Mouse (Mus musculus) CH12.LX (cell line): ENCODE data around the gene Ireb2. TPM values are rescaled to one million over a fixed set of nuclear protein-coding genes. Genes with fewer than 3 reads are reported as not detected.

ENCODE experiments used
- DNase-seq: peaks from one replicate; pipeline ENCODE4 v3.0.0-alpha.2; 2013; ENCODE audit errors: extremely low read depth
- H3K27ac ChIP-seq: 2 replicates; pipeline ENCODE4 v1.5.1; 2012; ENCODE audit warnings: low read depth, mild to moderate bottlenecking, control low read depth, moderate library complexity; ENCODE audit not compliant: insufficient read depth
- H3K27me3 ChIP-seq: replicated peaks from 2 replicates; pipeline ENCODE3; 2012; ENCODE audit warnings: inconsistent platforms
- H3K36me3 ChIP-seq, 2 experiments: replicated peaks in 1 of 2; 2 replicates each; pipeline versions ENCODE3 to v1.6.1; 2012; ENCODE audit warnings: inconsistent platforms in 1 of 2, low read length in 1 of 2, mild to moderate bottlenecking in 1 of 2, mixed read lengths in 1 of 2, moderate library complexity in 1 of 2; ENCODE audit not compliant: control insufficient read depth in 1 of 2, insufficient read depth in 1 of 2
- H3K4me1 ChIP-seq, 2 experiments: 2 replicates each; pipeline ENCODE4 v1.6.1; 2012; ENCODE audit warnings: inconsistent platforms in 1 of 2, moderate library complexity in 1 of 2; ENCODE audit not compliant: insufficient read depth in 2 of 2, control insufficient read depth in 1 of 2
- H3K4me2 ChIP-seq: 2 replicates; pipeline ENCODE4 v1.6.1; 2012; ENCODE audit warnings: low read depth, mild to moderate bottlenecking, control low read depth; ENCODE audit not compliant: poor library complexity, insufficient read depth, severe bottlenecking
- H3K4me3 ChIP-seq, 3 experiments: fragments of 150-350 bp in 1 of 3; sonication (generic) in 1 of 3; replicated peaks in 1 of 3; 2 replicates each; pipeline versions ENCODE3 to v1.5.1; 2011 to 2012; ENCODE audit warnings: low read depth in 2 of 3, low read length in 2 of 3, mild to moderate bottlenecking in 2 of 3, moderate library complexity in 2 of 3, control low read depth in 1 of 3, improper control_type of control experiment in 1 of 3, inconsistent platforms in 1 of 3, mixed read lengths in 1 of 3; ENCODE audit not compliant: poor library complexity in 1 of 3
- H3K79me2 ChIP-seq: replicated peaks from 2 replicates; pipeline ENCODE4 v1.6.1; 2012; ENCODE audit warnings: mild to moderate bottlenecking, moderate library complexity; ENCODE audit not compliant: control insufficient read depth, poor library complexity, insufficient read depth, severe bottlenecking; ENCODE audit errors: extremely low read depth
- H3K9ac ChIP-seq: 2 replicates; pipeline ENCODE4 v1.6.1; 2012; ENCODE audit warnings: low read depth, mild to moderate bottlenecking, control low read depth, moderate library complexity; ENCODE audit not compliant: insufficient read depth
- H3K9me3 ChIP-seq: replicated peaks from 2 replicates; pipeline ENCODE3; 2012; ENCODE audit warnings: low read length, inconsistent platforms, mixed read lengths
- BHLHE40 ChIP-seq: IDR thresholded peaks from 2 replicates; pipeline ENCODE4 v1.6.1; 2011; ENCODE audit warnings: mild to moderate bottlenecking, low read depth, low read length, improper control_type of control experiment
- CTCF ChIP-seq, 2 experiments: IDR thresholded peaks in 1 of 2; conservative IDR thresholded peaks in 1 of 2; 2 replicates each; pipeline ENCODE4 v1.5.1; 2011 to 2012; ENCODE audit warnings: low read depth in 2 of 2, low read length in 2 of 2, improper control_type of control experiment in 1 of 2, inconsistent platforms in 1 of 2, mild to moderate bottlenecking in 1 of 2, moderate library complexity in 1 of 2
- E2F4 ChIP-seq: IDR thresholded peaks from 2 replicates; pipeline ENCODE4 v1.6.1; 2011; ENCODE audit warnings: low read depth, low read length, improper control_type of control experiment; ENCODE audit not compliant: insufficient replicate concordance
- GABPA ChIP-seq: IDR thresholded peaks from 2 replicates; pipeline ENCODE4 v1.6.1; 2012; ENCODE audit warnings: low read depth, low read length, improper control_type of control experiment, inconsistent platforms; ENCODE audit not compliant: insufficient replicate concordance
- IRF4 ChIP-seq: IDR thresholded peaks from 2 replicates; pipeline ENCODE4 v1.6.1; 2014; ENCODE audit warnings: low read depth, mild to moderate bottlenecking, inconsistent platforms, low read length, improper control_type of control experiment
- KAT2A ChIP-seq: IDR thresholded peaks from 2 replicates; pipeline ENCODE4 v1.6.1; 2012; ENCODE audit warnings: low read length, improper control_type of control experiment, inconsistent platforms; ENCODE audit not compliant: insufficient replicate concordance
- MAX ChIP-seq: IDR thresholded peaks from 2 replicates; pipeline ENCODE4 v1.6.1; 2011; ENCODE audit warnings: low read length, improper control_type of control experiment
- MEF2A ChIP-seq: IDR thresholded peaks from 2 replicates; pipeline ENCODE4 v1.6.1; 2014; ENCODE audit warnings: low read depth, mild to moderate bottlenecking, inconsistent platforms, low read length, improper control_type of control experiment, borderline replicate concordance
- MXI1 ChIP-seq: IDR thresholded peaks from 2 replicates; pipeline ENCODE4 v1.6.1; 2011; ENCODE audit warnings: mild to moderate bottlenecking, low read depth, low read length, improper control_type of control experiment
- PAX5 ChIP-seq: IDR thresholded peaks from 2 replicates; pipeline ENCODE4 v1.6.1; 2012; ENCODE audit warnings: low read length, inconsistent platforms, mixed read lengths
- RAD21 ChIP-seq: IDR thresholded peaks from 2 replicates; pipeline ENCODE4 v1.6.1; 2011; ENCODE audit warnings: low read depth, mild to moderate bottlenecking, low read length, improper control_type of control experiment, moderate library complexity
- RCOR1 ChIP-seq: conservative IDR thresholded peaks from 2 replicates; pipeline ENCODE4 v1.6.1; 2012; ENCODE audit warnings: low read depth, mild to moderate bottlenecking, inconsistent platforms, low read length, improper control_type of control experiment
- SIN3A ChIP-seq: IDR thresholded peaks from 2 replicates; pipeline ENCODE4 v1.6.1; 2012; ENCODE audit warnings: low read length, improper control_type of control experiment, inconsistent platforms
- SMC3 ChIP-seq: IDR thresholded peaks from 2 replicates; pipeline ENCODE4 v1.6.1; 2011; ENCODE audit warnings: low read depth, low read length, improper control_type of control experiment
- TCF12 ChIP-seq: IDR thresholded peaks from 2 replicates; pipeline ENCODE4 v1.6.1; 2014; ENCODE audit warnings: low read depth, mild to moderate bottlenecking, inconsistent platforms, low read length, improper control_type of control experiment
- ZC3H11A ChIP-seq: IDR thresholded peaks from 2 replicates; pipeline ENCODE4 v1.6.1; 2012; ENCODE audit warnings: low read depth, mild to moderate bottlenecking, inconsistent platforms, low read length, improper control_type of control experiment
- ZMIZ1 ChIP-seq: IDR thresholded peaks from 2 replicates; pipeline ENCODE4 v1.6.1; 2012; ENCODE audit warnings: low read depth, mild to moderate bottlenecking, inconsistent platforms, low read length, improper control_type of control experiment
- dilution Hi-C: fragments of 300-500 bp; cut with MboI; formaldehyde crosslinking; loops from 2 replicates; pipeline ENCODE4 v1.14.3; 2020; ENCODE audit warnings: low sequenced_read_pairs; ENCODE audit not compliant: extremely low pct_unique_long_range_greater_than_20kb, extremely low pct_ligation_motif_present
- in situ Hi-C: fragments of 300-500 bp; cut with MboI; formaldehyde crosslinking; loops from 3 replicates; pipeline ENCODE4 v1.14.3; 2019; ENCODE audit warnings: low sequenced_read_pairs, low pct_ligation_motif_present, low pct_unique_long_range_greater_than_20kb, mixed read lengths
- polyA plus RNA-seq: library from polyadenylated mRNA; unstranded; fragments of >175 nt; gene quantifications from 2 replicates; pipeline ENCODE4 v1.2.1, GENCODE M21; 2012; ENCODE audit warnings: low read depth; ENCODE audit not compliant: insufficient read length
- total RNA-seq, 2 experiments: library from RNA; depleted of rRNA; stranded (reverse); fragments of 300-350 nt in 1 of 2; fragments of >200 nt in 1 of 2; gene quantifications; 2 replicates each; pipeline ENCODE4 v1.2.3; 2012 to 2014

Ireb2 gene
- total and polyA plus RNA-seq, 3 experiments = 15.0 to 39.8 (median 37.6) TPM

GRCm38 (mm10) chr9:54930741-54931140 lies 67.2 kb downstream of the Ireb2 start:
- DNase-seq = no peak
- in situ Hi-C loops (no loop called here), dilution Hi-C loops (no loop called here)
- TF ChIP-seq ZMIZ1 (no peak), MXI1 (no peak), IRF4 (no peak), KAT2A (no peak), CTCF (conservative IDR thresholded peaks at IDR 0.05 in 1 of 2, IDR thresholded peaks at IDR 0.05 in 1 of 2; ENCODE audit: low read depth in 2 of 2, low read length in 2 of 2) (no peak), RCOR1 (no peak), PAX5 (no peak), SIN3A (no peak), TCF12 (no peak), ZC3H11A (no peak), MAX (no peak), BHLHE40 (no peak), GABPA (no peak), MEF2A (no peak)
- Histone ChIP-seq H3K79me2 (no peaks in the 10 kb centered on the region), H3K27me3 (no peaks in the 10 kb centered on the region), H3K27ac (no peak overlapping the region), H3K4me3 (no peak overlapping the region), H3K4me2 (no peak overlapping the region), H3K9me3 (no peaks in the 10 kb centered on the region), H3K9ac (no peak overlapping the region), H3K36me3 (no peaks in the 10 kb centered on the region), H3K4me1 (peaks cover 0 to 3% of the 10 kb centered on the region in 2 experiments; a peak in 1 of 4 replicates)

- H3K79me2 ChIP-seq = no peaks in the 10 kb centered on the region
- no peak overlapping the region for H3K27ac ChIP-seq
- H3K4me1 ChIP-seq = peaks cover 5 to 11% of the 10 kb centered on the region in 2 experiments; a peak in 3 of 4 replicates
- no peak overlapping the region for H3K4me3 ChIP-seq
- H3K27me3 ChIP-seq = no peaks in the 10 kb centered on the region
- no peaks in the 10 kb centered on the region for H3K36me3 ChIP-seq
- H3K9me3 ChIP-seq = no peaks in the 10 kb centered on the region
- no peak for TF ChIP-seq MAX
- no peak for TF ChIP-seq E2F4
- peak; percentile 10; the same call in 1 of the 2 replicates for TF ChIP-seq SMC3
- peak in 1 of 2 experiments; percentile 49; a peak in 2 of 4 replicates for TF ChIP-seq CTCF (conservative IDR thresholded peaks at IDR 0.05 in 1 of 2, IDR thresholded peaks at IDR 0.05 in 1 of 2; ENCODE audit: low read depth in 2 of 2, low read length in 2 of 2)
- TF ChIP-seq RAD21 = peak; percentile 37
- TF ChIP-seq RCOR1 = no peak
- H3K4me2 ChIP-seq = no peak overlapping the region
- no peak overlapping the region for H3K9ac ChIP-seq
- dilution Hi-C loops = no loop called here
- DNase-seq = peak; percentile 7
- in situ Hi-C loops = no loop called here
Observed at GRCm38 (mm10) chr9:54931765-54932164, 68.2 kb downstream of the Ireb2 start.
